Mouse (Mus musculus) left cerebral cortex, postnatal 25 days (tissue): ENCODE measurements at regions not wholly inside any gene's neighbourhood (a gene's known extent, or its start where the extent isn't known, plus 50 kb on each side); places are given as distances from the start of the nearest gene placed in this dataset.
"Not testable (repeated sequence)": the region's sequence is repeated elsewhere in the genome, so short reads cannot be mapped to it uniquely, and the experiment has no call there.

Experiments
- DNase-seq, 2 experiments: peaks; one replicate each; pipeline ENCODE4 v3.0.0; 2022; ENCODE audit warnings: low spot score in 2 of 2, mixed read lengths in 1 of 2
- intact Hi-C: fragments of 180-260 bp; cut with DNase I; formaldehyde crosslinking; loops from one replicate; pipeline ENCODE4 v1.15.1; 2025

- intact Hi-C loops, result no loop called here
- no peak for DNase-seq
Measured at GRCm38 (mm10) chr3:121585306-121585705, 53.1 kb upstream of the Slc44a3 start.

GRCm38 (mm10) chr3:121584736-121585151 lies 52.5 kb upstream of the Slc44a3 start:
- DNase-seq, result peak in 1 of 2 experiments; percentile 63

GRCm38 (mm10) chr3:121584317-121584716 lies 52.1 kb upstream of the Slc44a3 start:
- intact Hi-C loops, result no loop called here

More at GRCm38 (mm10) chr3:121584736-121585151, 52.5 kb upstream of the Slc44a3 start:
- intact Hi-C loops, result no loop called here

GRCm38 (mm10) chr3:121582711-121583110 lies 50.5 kb upstream of the Slc44a3 start:
- DNase-seq, intact Hi-C loops: not testable (repeated sequence)

More at GRCm38 (mm10) chr3:121584317-121584716, 52.1 kb upstream of the Slc44a3 start:
- DNase-seq, result no peak
